Mouse (Mus musculus) right cerebral cortex, postnatal 10 days (tissue): ENCODE data around the gene Inhba.
A peak's percentile ranks its signal among the peaks of the same experiment; 100 is the strongest.

Source experiments
- DNase-seq, 2 experiments: peaks; one replicate each; pipeline ENCODE4 v3.0.0; 2021; ENCODE audit warnings: low spot score in 2 of 2

The Inhba gene

GRCm38 (mm10) chr13:16011372-16012242 is at the start of gene Inhba:
Gene Inhba (plus strand): TSS chr13:16011851.
- DNase-seq: peak; percentile 64 to 67

- no peak for DNase-seq
These were observed 35.1 kb upstream of the Inhba start for GRCm38 (mm10) chr13:15976584-15976983.

GRCm38 (mm10) chr13:15979551-15979950 is 32.1 kb upstream of the Inhba start:
- DNase-seq: peak in 1 of 2 experiments; percentile 26

DNA sequence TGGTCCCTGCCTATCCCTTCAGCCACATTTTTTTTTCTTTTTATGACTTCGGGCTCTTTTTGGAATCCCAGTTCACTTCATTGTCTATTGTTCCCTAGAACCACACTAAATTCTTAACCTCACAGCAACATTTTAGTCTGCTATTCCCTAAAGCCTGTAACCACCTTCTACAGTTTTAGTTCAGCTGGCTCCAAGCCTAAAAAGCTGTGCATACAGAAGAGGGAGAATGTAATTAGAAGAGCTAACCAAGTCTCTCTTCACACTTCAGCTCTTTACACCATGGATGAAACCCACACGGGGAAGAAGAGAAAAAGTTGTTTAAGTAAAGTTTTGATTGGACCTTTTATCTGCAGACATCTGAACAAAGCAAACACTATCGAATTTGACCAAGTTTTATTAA is 29.6 kb upstream of the Inhba start:
- peak; percentile 21 to 24 for DNase-seq

DNA sequence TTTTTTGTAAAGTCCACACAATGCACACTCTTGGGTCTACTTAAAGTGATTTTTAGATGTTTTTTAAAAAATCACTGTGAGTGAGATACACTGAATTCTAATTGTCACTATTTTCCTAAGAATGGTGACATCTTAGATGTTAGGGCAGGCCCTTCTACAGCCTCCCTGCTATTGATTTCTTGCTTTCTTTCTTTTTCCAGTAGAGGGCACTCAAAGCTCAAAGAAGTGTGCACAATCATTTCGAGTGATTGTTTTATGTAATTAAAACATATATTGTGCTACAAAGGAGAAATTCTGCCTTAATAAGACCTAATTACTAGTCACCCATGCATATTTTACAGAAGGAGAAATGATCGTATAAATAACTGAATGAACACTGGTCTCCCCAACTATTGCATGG is 25.9 kb upstream of the Inhba start:
- no peak for DNase-seq

GRCm38 (mm10) chr13:15986172-15986571 is 25.5 kb upstream of the Inhba start:
- DNase-seq: no peak

DNA sequence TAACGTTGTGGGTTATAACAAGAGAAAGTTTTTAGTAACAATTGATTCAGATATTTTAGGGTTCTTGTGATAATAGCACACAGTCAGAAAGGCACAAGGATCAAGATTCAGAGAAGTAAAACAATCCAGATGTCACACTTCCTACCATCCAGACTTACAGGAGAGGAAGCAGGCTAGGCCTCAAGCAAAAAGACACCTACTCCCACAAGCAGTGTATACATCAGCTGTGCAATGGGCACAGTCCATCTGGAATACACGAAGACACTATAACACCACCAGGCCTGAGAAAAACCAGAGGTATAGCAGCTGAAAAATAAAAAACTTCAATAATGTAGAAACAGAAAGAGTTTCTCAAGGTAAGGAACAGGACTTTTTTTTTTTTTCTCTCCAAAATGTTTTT is 16.3 kb upstream of the Inhba start:
- no peak for DNase-seq

GRCm38 (mm10) chr13:16005517-16005916 is 6.1 kb upstream of the Inhba start:
- DNase-seq: peak; percentile 68 to 80

DNA sequence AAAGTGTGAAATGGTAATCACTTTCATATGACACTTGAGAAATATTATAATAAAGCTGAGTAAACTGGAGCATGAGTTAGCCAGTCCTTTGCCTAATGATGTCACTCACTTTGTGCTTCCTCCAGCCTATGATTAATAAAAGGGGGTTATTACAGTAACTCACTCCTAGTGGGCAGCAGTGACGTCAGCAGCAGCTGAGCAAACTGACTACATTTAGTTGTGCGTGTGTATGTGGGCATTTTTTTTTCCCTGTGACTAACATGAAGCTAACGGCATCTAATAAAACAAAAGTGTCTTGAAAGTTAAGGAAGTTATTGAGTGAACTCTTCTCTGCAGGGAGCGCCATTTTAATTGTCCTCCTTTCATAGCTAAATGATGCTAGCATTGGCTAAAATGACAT is 3.9 kb upstream of the Inhba start:
- DNase-seq: no peak

DNA sequence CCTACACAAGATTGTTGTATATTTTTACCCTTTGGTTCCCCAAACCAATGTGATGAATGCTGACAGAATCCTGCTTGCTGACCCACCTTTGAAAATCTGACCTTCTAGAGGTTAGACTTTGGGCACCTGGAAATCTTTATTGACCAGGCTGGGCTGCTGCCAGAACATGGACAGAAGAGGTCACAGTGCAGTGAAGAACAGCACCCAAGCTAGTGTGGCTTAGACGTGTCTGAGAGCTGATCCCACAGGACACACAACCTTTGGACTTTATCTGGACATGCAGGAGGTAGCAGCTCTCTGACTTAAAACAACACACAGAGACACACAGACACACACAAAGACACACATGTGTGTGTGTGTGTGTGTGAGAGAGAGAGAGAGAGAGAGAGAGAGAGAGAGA is 3.3 kb upstream of the Inhba start:
- DNase-seq: no peak

DNA sequence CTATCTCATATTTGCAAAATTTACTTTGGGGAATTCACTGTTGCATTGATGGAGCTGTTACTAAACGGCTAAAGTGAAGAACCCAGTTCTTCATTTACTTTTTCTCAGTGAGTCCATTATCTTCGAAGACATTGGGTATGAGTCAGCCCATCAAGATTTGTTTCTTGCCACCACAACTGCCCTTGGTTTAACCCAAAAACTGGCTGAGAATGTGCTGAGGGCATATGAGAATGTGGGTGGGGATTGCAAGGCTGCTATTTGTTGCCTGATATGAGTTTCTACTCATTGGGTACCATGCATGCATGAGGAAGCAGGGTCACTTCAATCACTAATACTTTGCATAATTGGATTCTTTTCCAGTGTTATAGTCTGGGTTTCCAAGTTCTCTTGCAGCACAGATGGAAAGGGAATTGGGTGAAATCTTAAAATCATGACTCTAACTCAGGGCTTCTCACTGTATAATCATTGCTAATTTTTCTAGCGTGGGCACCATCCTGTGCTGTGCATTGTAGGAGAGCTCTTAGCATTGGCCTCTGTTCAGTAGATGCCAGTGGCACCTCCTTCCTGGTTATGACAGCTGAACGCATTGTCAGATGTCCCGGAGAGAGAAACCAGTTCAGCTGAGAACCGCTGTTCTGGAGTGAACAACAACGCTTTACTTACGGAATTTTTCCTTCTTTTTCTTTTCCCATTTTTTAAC is 1.7 kb upstream of the Inhba start:
- no peak for DNase-seq

DNA sequence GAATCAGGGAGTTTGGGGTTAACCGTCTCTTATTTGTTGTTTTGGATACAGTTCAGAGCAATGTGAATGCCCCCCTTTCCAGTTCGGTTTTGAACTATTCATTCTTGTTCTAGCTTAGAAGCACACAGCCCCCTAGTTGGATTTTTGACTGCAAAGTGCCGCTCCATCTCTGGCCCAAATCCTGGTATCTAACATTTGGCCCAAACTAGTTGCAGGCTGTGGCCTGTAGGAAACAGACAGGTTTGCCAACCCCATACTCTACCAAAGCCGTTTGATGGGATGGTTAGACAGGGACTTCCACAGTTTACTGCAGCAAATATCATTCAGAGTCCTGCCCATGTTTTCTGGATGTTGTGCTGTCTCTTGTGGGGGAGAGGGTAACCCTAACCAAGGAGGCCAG is 1.1 kb upstream of the Inhba start:
- no peak for DNase-seq

DNA sequence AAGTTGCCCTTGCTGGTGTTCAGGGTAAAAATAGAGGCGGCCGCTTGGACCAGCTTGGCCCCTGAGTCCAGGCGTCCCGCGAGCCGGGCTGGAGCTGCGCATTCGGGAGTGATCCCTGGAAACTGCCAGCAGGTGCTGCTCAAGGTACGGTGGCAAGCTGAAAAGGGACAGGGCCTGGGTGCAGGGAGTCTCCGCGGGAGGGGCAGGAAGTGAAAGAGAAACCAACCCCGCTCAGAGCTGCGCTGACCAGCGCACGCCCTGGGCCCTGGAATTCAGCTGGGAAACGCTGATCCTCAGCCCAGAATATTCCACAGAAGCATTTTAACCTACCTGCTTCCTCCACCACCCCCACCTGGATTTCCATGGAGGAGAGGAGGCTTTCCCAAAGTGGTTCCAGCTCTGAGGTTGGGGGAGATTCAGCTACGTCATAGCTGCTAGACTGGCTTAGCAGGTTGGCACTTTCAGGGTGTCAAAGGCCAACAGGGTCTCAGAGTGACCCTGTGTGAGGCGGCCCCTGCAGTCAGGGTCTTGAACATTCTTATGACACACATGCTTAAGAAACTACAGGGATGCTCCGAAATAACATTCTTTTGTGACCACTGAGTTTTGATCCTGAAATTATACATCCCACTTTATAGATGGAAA is 714 bp downstream of the Inhba start:
- peak; percentile 77 to 81 for DNase-seq

DNA sequence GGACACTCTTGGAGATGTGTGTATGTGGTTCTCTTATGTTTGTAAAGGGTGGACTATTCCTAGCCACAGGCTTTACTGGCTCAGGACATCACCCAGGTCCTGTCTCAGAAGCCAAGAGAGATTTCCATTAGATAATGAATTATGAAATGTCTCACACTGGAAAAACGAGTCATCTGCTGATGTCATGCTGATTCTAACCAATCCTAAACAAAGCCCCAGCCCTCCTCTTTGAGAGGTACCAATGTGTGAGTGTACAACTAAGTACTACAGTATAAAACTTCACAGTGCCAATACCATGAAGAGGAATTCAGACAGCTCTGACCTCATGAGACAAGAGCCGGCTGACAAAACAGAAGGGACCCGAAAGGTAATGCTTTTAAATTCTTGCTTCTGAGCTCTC is 2.5 kb downstream of the Inhba start:
- DNase-seq: no peak

DNA sequence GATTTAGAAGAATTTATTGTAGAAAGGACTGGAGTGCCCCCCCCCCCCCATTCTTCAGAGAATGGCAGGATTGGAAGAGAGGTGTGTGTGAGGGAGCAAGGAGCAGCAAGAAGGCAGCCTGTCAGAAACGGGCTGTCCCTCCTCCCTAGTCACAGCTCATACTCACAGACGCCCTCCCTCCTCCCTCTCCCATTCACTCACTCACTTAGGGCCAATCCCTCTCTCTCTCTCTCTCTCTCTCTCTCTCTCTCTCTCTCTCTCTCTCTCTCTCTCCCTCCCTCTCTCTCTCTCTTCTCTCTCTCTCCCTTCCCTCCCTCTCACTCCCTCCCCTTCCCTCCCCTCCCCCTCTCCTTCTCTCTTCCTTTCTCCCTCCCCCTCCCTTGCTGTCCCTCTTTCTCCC is 4.9 kb downstream of the Inhba start:
- no peak for DNase-seq

GRCm38 (mm10) chr13:16017338-16017737 is 5.7 kb downstream of the Inhba start:
- DNase-seq: no peak

DNA sequence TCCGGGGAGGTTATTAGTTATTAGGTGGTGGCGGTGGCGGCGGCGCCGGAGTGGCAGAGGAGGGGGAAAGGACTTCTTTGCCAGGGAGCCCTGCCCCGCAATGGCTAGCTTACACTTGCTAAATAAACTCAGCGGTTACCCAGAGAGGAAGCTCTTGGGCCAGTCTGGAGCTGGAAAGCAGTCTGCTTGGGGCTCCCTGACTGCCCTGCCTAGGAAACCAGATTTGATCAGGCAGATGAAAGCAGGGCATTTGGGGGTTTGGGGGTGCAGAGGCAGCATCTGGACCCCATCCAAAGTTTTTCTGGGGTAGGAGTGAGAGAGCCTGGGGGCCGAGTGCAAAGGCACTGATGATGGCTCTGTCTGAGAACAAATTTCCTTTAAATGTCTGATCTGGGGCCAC is 6.1 kb downstream of the Inhba start:
- DNase-seq: no peak

GRCm38 (mm10) chr13:16018807-16019510 is 7.3 kb downstream of the Inhba start:
- DNase-seq: no peak

- DNase-seq: peak; percentile 50 to 72
These were observed 9.0 kb downstream of the Inhba start for GRCm38 (mm10) chr13:16020659-16021058.

DNA sequence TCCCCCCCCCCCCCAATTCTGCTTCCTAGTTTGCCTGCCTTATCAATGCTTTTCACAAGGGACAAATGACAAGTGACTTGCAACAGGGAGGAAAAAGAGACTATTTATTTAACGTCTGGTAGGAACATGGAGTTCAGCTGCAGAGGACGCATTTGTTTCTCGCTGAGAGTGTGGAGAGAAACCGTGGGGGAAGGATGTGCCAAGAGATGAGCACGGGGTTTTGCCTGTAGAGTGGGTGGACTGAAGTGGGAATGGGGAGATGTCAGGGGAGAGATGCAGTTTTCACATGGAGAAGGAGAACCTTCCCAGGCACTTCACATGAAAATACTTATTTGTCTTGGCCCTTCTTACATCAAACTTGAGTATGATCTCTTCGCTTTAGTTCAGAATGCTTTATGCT is 9.5 kb downstream of the Inhba start:
- DNase-seq: no peak

DNA sequence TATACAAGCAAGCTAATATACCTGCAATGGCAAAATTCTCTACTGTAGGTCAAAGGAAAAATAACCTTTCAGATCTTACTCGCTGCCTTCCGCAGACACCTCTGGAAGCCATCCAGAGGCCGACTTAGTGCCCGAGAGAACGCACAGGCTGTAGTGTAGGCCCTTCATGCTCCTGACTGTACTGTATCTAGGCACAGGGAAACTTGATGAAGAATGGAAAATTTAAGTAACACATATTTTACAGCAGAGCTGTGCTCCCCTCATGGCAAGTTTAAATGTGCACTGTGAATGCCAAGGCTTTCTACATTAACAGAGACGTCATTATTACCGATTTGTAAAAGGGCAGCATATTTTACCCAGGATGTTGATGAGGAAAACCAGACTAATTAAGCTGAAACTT is 10.2 kb downstream of the Inhba start:
- DNase-seq: no peak

DNA sequence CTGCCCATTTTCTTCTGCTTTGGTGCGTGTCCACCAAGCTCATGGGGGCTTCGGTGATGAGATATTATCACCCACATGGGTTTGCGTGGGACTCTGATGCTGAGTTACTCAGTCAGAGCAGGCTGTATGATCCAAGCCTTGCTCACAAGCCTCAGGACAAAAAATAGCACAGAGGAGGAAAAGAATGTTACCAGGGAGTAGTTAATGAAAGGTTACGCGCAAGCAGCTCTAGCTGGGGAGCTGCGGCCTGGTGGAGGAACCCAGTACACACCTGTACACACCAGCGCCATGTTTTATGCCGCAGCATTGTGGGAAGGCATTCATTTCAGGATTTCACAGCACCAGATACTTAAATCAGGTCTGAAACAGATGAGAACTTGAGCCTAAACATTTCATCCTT is 10.9 kb downstream of the Inhba start:
- DNase-seq: peak in 1 of 2 experiments; percentile 33
